Mouse (Mus musculus) inflammation-experienced regulatory T-cells (primary cell): ENCODE results near the gene F3. TPM values are rescaled to one million over a fixed set of nuclear protein-coding genes. Genes with fewer than 3 reads are reported as not detected.

Source experiments
- polyA plus RNA-seq, 2 experiments: library from polyadenylated mRNA; unstranded; fragments of 100-300 nt; shearing (Covaris generic); gene quantifications; one replicate each; pipeline ENCODE4 v1.2.1; 2017

F3 gene
- under 1 TPM in 1 of 2 experiments, not detected in 1; 0.77 TPM for polyA plus RNA-seq

DNA sequence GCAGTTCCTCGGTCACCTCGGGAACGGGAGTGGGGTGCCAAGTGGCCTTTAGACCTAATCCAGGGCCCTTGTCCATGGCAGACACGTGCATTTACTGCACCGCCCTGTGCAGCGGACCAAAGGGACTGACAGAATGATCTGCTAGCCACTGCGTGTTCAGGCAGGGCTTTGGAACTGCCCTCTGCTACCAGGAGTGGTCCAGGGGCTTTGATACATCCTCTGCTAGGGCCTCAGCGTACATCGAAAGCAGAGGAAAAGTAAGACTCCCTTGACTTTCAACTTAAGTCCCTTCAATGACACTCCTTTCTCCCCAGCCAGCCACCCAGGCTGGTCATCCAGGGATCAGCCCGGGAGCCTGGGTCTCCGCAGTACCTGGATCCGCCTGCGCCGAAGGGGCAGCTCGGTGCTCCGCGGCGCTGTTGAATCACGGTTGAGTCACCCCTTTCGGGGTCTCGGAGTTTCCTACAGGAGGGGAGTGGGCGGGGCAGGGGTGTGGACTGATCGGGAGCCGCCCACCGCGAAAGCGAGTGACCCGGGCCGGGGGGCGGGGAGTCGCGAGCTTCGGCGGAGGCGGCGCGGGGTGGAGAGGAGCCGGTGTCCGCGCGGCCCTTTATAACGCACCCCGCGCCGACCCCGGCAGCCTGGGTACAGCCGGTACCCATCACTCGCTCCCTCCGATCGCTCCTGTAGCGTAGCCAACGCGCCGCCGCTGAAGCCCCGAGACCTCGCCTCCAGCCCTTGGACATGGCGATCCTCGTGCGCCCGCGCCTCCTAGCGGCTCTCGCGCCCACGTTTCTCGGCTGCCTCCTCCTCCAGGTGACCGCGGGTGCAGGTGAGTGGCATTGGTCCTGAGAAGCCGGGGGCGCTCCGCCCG lies at the start of gene F3:
TSS of gene F3 (plus strand) at position 567 of the 874 bp plus-strand sequence.

Other genes with a start within 250 kb of the F3 start
- gene Slc44a3, start 191.1 kb upstream of the F3 start, polyA plus RNA-seq = under 1 TPM; 0.10 to 0.65 TPM
- gene 4930432M17Rik, start 52.8 kb upstream of the F3 start, polyA plus RNA-seq = under 1 TPM in 1 of 2 experiments, not detected in 1; 0.23 TPM
- gene Abcd3, start 91.8 kb downstream of the F3 start, polyA plus RNA-seq = 10 to 100 TPM; 16.2 to 24.5 TPM
- gene Arhgap29, start 229.0 kb downstream of the F3 start, polyA plus RNA-seq = 1 to 10 TPM; 1.8 to 2.0 TPM